Mouse (Mus musculus): ENCODE data around the gene Acot10.
"Not testable (repeated sequence)": the region's sequence is repeated elsewhere in the genome, so short reads cannot be mapped to it uniquely, and the experiment has no call there.

Acot10 gene

GRCm38 (mm10) chr15:20666650-20667049 is at the start of gene Acot10:
Acot10 (minus strand) TSS chr15:20666750.
- no peak for DNase-seq

DNA sequence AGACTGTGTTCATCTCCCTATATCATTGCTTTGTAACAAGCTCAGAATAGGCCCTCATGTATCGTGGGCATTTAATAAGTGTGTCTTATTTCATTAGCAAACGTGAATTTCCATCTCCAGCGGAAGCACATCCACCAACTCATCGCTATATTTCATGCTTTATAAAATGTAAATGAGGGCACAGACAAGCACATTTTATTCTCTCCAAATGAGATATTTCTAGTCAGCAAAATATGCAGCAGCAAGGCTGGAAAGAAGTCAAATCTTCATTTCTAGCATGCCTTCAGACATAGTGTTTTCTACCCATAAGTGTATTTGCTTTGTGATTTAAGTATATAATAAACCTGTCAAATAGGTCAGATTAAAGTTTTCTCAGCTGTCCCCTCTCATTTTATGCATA is 45.3 kb upstream of the Acot10 start:
- DNase-seq = no peak

DNA sequence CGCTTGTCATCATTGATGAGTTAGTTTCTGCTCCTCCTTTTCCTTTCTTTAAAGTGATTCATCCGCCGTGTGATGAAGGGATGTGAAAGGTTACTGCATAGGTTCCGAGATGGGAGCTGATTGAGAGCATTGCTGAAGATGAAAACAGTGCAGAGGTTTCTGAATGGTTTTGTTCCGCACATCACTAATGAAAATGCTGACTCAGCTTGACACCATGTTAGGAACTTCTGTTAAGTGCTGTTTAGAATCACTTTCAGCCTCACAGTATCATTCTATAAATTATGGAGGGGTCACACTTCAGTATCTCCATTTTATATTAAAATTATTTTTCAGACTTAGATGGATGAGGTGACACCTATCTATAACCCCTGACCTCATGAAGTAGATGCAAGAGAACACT is 29.7 kb upstream of the Acot10 start:
- DNase-seq = no peak

DNA sequence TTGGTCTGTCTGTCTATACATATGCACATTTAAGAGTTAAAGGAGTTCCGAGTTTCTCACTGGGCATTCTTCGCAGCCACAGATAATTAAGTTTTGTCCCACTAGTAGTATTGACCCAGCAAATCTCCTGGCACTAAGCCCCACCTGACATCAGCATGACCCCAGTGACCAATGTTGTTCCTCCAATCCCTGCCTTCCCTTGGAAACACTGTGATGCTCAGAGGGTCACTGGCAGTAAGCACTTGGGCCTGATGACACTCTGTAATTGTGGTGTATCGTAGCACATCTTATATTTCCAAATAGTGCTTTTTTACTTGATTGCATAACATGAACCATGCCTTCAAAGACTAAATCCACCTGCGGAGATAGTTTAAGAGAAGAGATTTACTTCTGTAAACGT is 17.6 kb upstream of the Acot10 start:
- no peak for DNase-seq

DNA sequence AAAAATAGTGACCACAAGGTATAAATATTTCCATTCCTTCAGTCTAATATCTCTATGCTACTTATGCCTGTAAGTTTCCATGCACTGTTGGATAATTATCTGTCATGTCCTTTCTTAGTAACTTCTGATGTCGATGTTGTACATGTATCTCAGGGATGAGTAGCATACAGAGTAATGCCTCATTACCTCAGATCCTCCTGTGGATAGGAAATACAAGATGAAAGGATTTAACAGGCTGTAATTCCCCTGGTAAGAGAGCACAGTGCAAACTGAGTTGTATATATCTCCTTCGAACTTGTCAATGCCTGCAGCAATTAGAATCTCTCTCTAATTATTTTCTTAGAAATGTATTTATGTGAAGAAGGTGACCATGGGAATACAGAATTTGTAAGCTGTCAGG is 16.2 kb upstream of the Acot10 start:
- DNase-seq = no peak

DNA sequence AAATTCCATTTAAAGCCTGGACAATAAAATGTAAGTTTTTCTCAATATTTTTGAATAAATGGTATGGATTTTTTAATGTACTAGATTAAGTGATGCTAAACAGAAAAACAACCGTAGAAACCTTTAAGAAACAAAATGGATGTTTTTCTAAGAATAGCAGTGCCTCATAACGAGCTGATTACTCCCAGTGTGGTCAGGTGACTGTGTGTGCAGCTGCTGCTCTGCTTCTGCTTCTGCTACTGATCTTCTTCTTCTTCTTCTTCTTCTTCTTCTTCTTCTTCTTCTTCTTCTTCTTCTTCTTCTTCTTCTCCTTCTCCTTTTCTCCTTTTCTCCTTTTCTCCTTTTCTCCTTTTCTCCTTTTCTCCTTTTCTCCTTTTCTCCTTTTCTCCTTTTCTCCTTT is 3.0 kb upstream of the Acot10 start:
- DNase-seq = not testable (repeated sequence)

DNA sequence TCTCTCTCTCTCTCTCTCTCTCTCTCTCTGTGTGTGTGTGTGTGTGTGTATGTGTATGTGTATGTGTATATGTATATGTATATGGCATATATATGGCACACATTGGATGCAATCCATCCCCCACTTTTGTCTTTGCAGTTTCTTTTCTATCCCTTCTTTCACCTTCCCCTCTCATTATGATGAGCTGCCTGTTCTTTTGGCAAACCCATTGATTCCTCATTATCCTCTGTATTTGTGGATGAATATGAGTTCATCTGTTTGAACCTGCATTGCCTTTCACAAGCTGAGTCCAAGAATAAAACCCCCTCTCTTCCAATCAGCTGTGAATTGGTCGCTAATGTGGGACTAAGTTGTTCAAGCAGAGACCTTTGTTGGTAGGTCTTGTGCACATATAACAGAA is 1.4 kb upstream of the Acot10 start:
- no peak for DNase-seq

GRCm38 (mm10) chr15:20667350-20667749 is 800 bp upstream of the Acot10 start:
- no peak for DNase-seq

- no peak for DNase-seq
Observed at GRCm38 (mm10) chr15:20660221-20660620, 6.3 kb downstream of the Acot10 start.

DNA sequence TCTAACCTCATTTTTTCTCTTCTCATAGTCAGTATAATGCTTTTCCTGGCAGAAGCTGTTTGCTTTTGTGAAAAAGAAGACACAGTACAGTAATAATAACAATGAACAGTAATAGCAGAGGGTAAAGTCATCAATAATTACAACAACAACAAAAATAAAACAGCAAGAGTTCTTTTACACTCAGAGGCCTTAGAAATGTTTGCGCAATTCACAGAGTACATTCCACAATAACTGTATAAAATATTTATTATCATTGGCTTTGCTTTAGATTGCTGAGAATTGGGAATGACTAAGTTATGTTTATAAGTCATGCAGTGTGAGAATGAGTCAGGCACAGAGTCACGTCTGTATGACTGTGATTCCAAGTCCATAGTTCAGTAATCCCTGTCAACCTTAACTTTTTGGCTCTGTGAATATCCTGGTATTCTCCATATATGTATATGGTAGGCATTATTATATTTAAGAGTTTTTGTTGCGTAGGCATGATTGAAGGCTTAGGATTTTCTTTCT is 23.6 kb downstream of the Acot10 start:
- no peak for DNase-seq

GRCm38 (mm10) chr15:20639155-20639554 is 27.4 kb downstream of the Acot10 start:
- no peak for DNase-seq

- no peak for DNase-seq
Observed at GRCm38 (mm10) chr15:20634593-20634992, 32.0 kb downstream of the Acot10 start.
